Mouse (Mus musculus): ENCODE results near the gene Samd9l. TPM values are rescaled to one million over a fixed set of nuclear protein-coding genes. Genes with fewer than 3 reads are reported as not detected.
A peak's percentile ranks its signal among the peaks of the same experiment; 100 is the strongest.
"Not testable (repeated sequence)": the region's sequence is repeated elsewhere in the genome, so short reads cannot be mapped to it uniquely, and the experiment has no call there.

The Samd9l gene
- polyA plus RNA-seq, 1 experiment from 2014 or later, result 0.40 TPM

GRCm38 (mm10) chr6:3369527-3369926, 29.8 kb downstream of the Samd9l start:
- Histone ChIP-seq H3K27me3 (ENCODE audit: control insufficient read depth, insufficient read depth, low read length) (no peaks in the 10 kb centered on the region), H3K4me3 (ENCODE audit: low read depth, low read length) (no peak overlapping the region), H3K36me3 (ENCODE audit: control insufficient read depth, insufficient read depth, low read length) (no peaks in the 10 kb centered on the region), H3K4me1 (ENCODE audit: control insufficient read depth, insufficient read depth, low read length) (no peaks in the 10 kb centered on the region), H3K9me3 (ENCODE audit: control insufficient read depth, low read length) (no peaks in the 10 kb centered on the region), H3K9ac (ENCODE audit: low read length) (no peak overlapping the region), H3K4me2 (ENCODE audit: low read depth, severe bottlenecking) (no peak overlapping the region), H3K27ac (replicated peaks; ENCODE audit: low read depth, low read length) (no peak overlapping the region)
- DNase-seq (ENCODE audit: low spot score) (no peak), ATAC-seq (ENCODE audit: insufficient number of reproducible peaks, low FRiP score, low TSS enrichment, low read depth) (no peak)
- WGBS, result 92% methylated on average over 8 of the region's 8 CpGs

GRCm38 (mm10) chr6:3365609-3366008, 33.8 kb downstream of the Samd9l start:
- 81% methylated on average over 1 of the region's 1 CpGs for WGBS
- H3K27me3 ChIP-seq (ENCODE audit: control insufficient read depth, insufficient read depth, low read length); H3K4me2 ChIP-seq (ENCODE audit: low read depth, severe bottlenecking); H3K36me3 ChIP-seq (ENCODE audit: control insufficient read depth, insufficient read depth, low read length); ATAC-seq (ENCODE audit: insufficient number of reproducible peaks, low FRiP score, low TSS enrichment, low read depth); DNase-seq (ENCODE audit: low spot score); H3K9ac ChIP-seq (ENCODE audit: low read length); H3K9me3 ChIP-seq (ENCODE audit: control insufficient read depth, low read length); H3K4me3 ChIP-seq (ENCODE audit: low read depth, low read length); H3K27ac ChIP-seq (replicated peaks; ENCODE audit: low read depth, low read length); H3K4me1 ChIP-seq (ENCODE audit: control insufficient read depth, insufficient read depth, low read length): not testable (repeated sequence)

GRCm38 (mm10) chr6:3345924-3346597, 53.3 kb downstream of the Samd9l start:
- not testable (repeated sequence) for H3K36me3 ChIP-seq (ENCODE audit: control insufficient read depth, insufficient read depth, low read length); H3K4me1 ChIP-seq (ENCODE audit: control insufficient read depth, insufficient read depth, low read length); H3K27me3 ChIP-seq (ENCODE audit: control insufficient read depth, insufficient read depth, low read length); ATAC-seq (ENCODE audit: insufficient number of reproducible peaks, low FRiP score, low TSS enrichment, low read depth); H3K27ac ChIP-seq (replicated peaks; ENCODE audit: low read depth, low read length); H3K9me3 ChIP-seq (ENCODE audit: control insufficient read depth, low read length); H3K4me3 ChIP-seq (ENCODE audit: low read depth, low read length); H3K4me2 ChIP-seq (ENCODE audit: low read depth, severe bottlenecking); H3K9ac ChIP-seq (ENCODE audit: low read length)
- DNase-seq (ENCODE audit: low spot score), result peak; percentile 42
- 11% methylated on average over 1 of the region's 1 CpGs for WGBS

GRCm38 (mm10) chr6:3345043-3345639, 54.2 kb downstream of the Samd9l start:
- ATAC-seq (ENCODE audit: insufficient number of reproducible peaks, low FRiP score, low TSS enrichment, low read depth); DNase-seq (ENCODE audit: low spot score): not testable (repeated sequence)
- WGBS, result 75% methylated on average over 2 of the region's 4 CpGs

GRCm38 (mm10) chr6:3343603-3344247, 55.6 kb downstream of the Samd9l start:
- not testable (repeated sequence) for DNase-seq (ENCODE audit: low spot score); ATAC-seq (ENCODE audit: insufficient number of reproducible peaks, low FRiP score, low TSS enrichment, low read depth); H3K4me2 ChIP-seq (ENCODE audit: low read depth, severe bottlenecking); H3K4me1 ChIP-seq (ENCODE audit: control insufficient read depth, insufficient read depth, low read length); H3K4me3 ChIP-seq (ENCODE audit: low read depth, low read length); H3K27ac ChIP-seq (replicated peaks; ENCODE audit: low read depth, low read length); H3K27me3 ChIP-seq (ENCODE audit: control insufficient read depth, insufficient read depth, low read length); H3K36me3 ChIP-seq (ENCODE audit: control insufficient read depth, insufficient read depth, low read length); H3K9me3 ChIP-seq (ENCODE audit: control insufficient read depth, low read length); H3K9ac ChIP-seq (ENCODE audit: low read length)
- WGBS, result 94% methylated on average over 1 of the region's 1 CpGs

More at GRCm38 (mm10) chr6:3345043-3345639, 54.2 kb downstream of the Samd9l start:
- not testable (repeated sequence) for H3K36me3 ChIP-seq (ENCODE audit: control insufficient read depth, insufficient read depth, low read length); H3K27ac ChIP-seq (replicated peaks; ENCODE audit: low read depth, low read length); H3K4me3 ChIP-seq (ENCODE audit: low read depth, low read length); H3K9me3 ChIP-seq (ENCODE audit: control insufficient read depth, low read length); H3K4me1 ChIP-seq (ENCODE audit: control insufficient read depth, insufficient read depth, low read length); H3K27me3 ChIP-seq (ENCODE audit: control insufficient read depth, insufficient read depth, low read length); H3K9ac ChIP-seq (ENCODE audit: low read length); H3K4me2 ChIP-seq (ENCODE audit: low read depth, severe bottlenecking)

GRCm38 (mm10) chr6:3341479-3341878, 57.9 kb downstream of the Samd9l start:
- WGBS, result 66% methylated on average over 5 of the region's 5 CpGs

GRCm38 (mm10) chr6:3340928-3341327, 58.4 kb downstream of the Samd9l start:
- not testable (repeated sequence) for ATAC-seq (ENCODE audit: insufficient number of reproducible peaks, low FRiP score, low TSS enrichment, low read depth); H3K27me3 ChIP-seq (ENCODE audit: control insufficient read depth, insufficient read depth, low read length); H3K4me3 ChIP-seq (ENCODE audit: low read depth, low read length); H3K9ac ChIP-seq (ENCODE audit: low read length); H3K4me1 ChIP-seq (ENCODE audit: control insufficient read depth, insufficient read depth, low read length); H3K36me3 ChIP-seq (ENCODE audit: control insufficient read depth, insufficient read depth, low read length); H3K9me3 ChIP-seq (ENCODE audit: control insufficient read depth, low read length); DNase-seq (ENCODE audit: low spot score); H3K27ac ChIP-seq (replicated peaks; ENCODE audit: low read depth, low read length)
- 0 out of 2 replicates have a peak overlapping the region, but pooled peaks have one; percentile 4 for H3K4me2 ChIP-seq (ENCODE audit: low read depth, severe bottlenecking)
- 21% methylated on average over 10 of the region's 10 CpGs for WGBS

More at GRCm38 (mm10) chr6:3341479-3341878, 57.9 kb downstream of the Samd9l start:
- no peak overlapping the region for H3K9ac ChIP-seq (ENCODE audit: low read length)
- no peak overlapping the region for H3K4me3 ChIP-seq (ENCODE audit: low read depth, low read length)
- no peak overlapping the region for H3K27ac ChIP-seq (replicated peaks; ENCODE audit: low read depth, low read length)
- no peak overlapping the region for H3K4me2 ChIP-seq (ENCODE audit: low read depth, severe bottlenecking)
- ATAC-seq (ENCODE audit: insufficient number of reproducible peaks, low FRiP score, low TSS enrichment, low read depth) (no peak), DNase-seq (ENCODE audit: low spot score) (no peak)
- no peaks in the 10 kb centered on the region for H3K4me1 ChIP-seq (ENCODE audit: control insufficient read depth, insufficient read depth, low read length)
- no peaks in the 10 kb centered on the region for H3K27me3 ChIP-seq (ENCODE audit: control insufficient read depth, insufficient read depth, low read length)
- H3K36me3 ChIP-seq (ENCODE audit: control insufficient read depth, insufficient read depth, low read length), result no peaks in the 10 kb centered on the region
- H3K9me3 ChIP-seq (ENCODE audit: control insufficient read depth, low read length), result no peaks in the 10 kb centered on the region; the same call in 1 of the 2 replicates

- H3K4me2 ChIP-seq (ENCODE audit: low read depth, severe bottlenecking); H3K4me1 ChIP-seq (ENCODE audit: control insufficient read depth, insufficient read depth, low read length); H3K36me3 ChIP-seq (ENCODE audit: control insufficient read depth, insufficient read depth, low read length); H3K9ac ChIP-seq (ENCODE audit: low read length); H3K4me3 ChIP-seq (ENCODE audit: low read depth, low read length); H3K27me3 ChIP-seq (ENCODE audit: control insufficient read depth, insufficient read depth, low read length); DNase-seq (ENCODE audit: low spot score); ATAC-seq (ENCODE audit: insufficient number of reproducible peaks, low FRiP score, low TSS enrichment, low read depth); H3K9me3 ChIP-seq (ENCODE audit: control insufficient read depth, low read length); H3K27ac ChIP-seq (replicated peaks; ENCODE audit: low read depth, low read length): not testable (repeated sequence)
- WGBS, result 49% methylated on average over 6 of the region's 6 CpGs
These were observed 60.2 kb downstream of the Samd9l start for GRCm38 (mm10) chr6:3339131-3339530.
